Mouse (Mus musculus): ENCODE measurements around the gene Olfr1086.

DNA sequence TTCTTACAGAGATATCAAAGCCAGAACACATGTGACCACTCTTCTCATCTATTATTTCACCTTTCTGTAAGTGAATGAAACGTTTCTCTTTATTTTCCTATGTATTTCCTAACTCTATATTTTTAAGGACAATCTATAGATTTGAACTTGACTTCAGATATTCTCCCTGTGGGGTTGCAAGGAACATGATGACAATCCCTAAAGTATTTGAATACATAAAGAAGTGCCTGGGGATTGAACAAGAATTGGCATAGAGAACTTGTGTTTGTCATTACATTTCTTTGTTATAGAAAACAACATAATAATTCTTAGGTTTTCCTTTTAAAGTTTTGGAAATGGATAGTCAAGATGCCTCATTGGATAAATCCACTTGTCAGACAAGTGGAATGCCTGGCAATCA is 18.0 kb downstream of the Olfr1086 start, which contains the start of gene Olfr1085:
- TF ChIP-seq EP300 (IDR thresholded peaks at IDR 0.05) (no peak), CTCF (IDR thresholded peaks at IDR 0.05) (no peak)

Data from lung, postnatal 0 days (tissue).